Mouse (Mus musculus) kidney, adult 2 months (tissue): ENCODE results near the gene 4930519G04Rik.

Source experiments
- CTCF ChIP-seq: fragments of 200-500 bp; conservative IDR thresholded peaks from 2 replicates; pipeline ENCODE4 v1.5.1; 2011; ENCODE audit warnings: low read depth, mild to moderate bottlenecking, control low read depth, low read length, moderate library complexity, mixed read lengths; ENCODE audit not compliant: insufficient read depth, insufficient read length
- POLR2A ChIP-seq: fragments of 200-500 bp; IDR thresholded peaks from one replicate; pipeline ENCODE4 v1.6.1; 2011; ENCODE audit warnings: low read depth, low read length, control low read depth

DNA sequence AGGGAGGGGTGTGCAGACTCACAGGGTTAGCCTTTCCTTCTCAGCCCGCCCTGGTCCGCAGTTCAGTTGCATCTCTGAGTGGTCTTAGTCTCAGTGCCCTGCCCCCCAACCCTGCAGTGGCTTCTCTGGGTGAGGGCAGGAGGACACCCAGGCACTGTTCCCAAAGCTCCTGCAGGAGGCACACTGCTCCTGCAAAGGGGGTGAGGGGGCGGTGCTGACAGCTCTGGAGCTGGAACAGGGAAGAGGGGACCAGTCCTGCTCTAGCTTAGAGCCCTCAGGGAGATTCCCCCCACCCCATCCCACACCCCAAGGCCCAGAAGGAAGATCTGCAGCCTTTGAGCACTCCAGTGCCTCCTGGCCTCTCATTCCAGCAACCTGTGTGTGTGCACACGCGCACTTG, 10.8 kb upstream of the 4930519G04Rik start:
- TF ChIP-seq POLR2A (no peak), CTCF (no peak)
